Mouse (Mus musculus): ENCODE results near the gene Thumpd3. TPM values are rescaled to one million over a fixed set of nuclear protein-coding genes. Genes with fewer than 3 reads are reported as not detected.

Thumpd3 gene
- polyA plus RNA-seq, 1 experiment from 2014 or later: 57.1 TPM

DNA sequence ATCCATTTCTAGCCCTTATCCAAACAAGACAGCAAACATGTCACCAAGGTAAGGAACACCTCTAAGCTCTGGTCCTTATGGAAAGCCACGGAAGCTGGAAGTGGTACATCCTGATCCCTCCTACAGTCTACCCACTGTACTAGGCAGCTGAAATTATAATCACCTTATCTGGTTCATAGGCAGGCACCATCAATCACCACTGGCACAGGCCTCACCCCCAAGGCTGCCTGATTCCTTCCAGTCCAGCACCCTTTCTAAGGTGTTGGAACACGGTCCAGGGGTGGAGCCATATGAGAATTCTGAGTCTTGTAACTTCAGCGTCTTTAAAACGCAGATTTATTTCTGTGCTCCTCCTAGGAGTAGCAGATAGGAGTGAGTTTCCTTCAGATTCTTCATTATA lies 32.5 kb upstream of the Thumpd3 start:
- H3K4me2 ChIP-seq: no peak overlapping the region
- no peaks in the 10 kb centered on the region for H3K9me3 ChIP-seq (ENCODE audit: control insufficient read depth, low read length)
- H3K36me3 ChIP-seq (ENCODE audit: control insufficient read depth, insufficient read depth, low read length): no peaks in the 10 kb centered on the region
- H3K4me3 ChIP-seq (ENCODE audit: low read depth, low read length): no peak overlapping the region
- WGBS: 89% methylated on average over 4 of the region's 4 CpGs
- no peak overlapping the region for H3K9ac ChIP-seq (ENCODE audit: low read length)
- ATAC-seq (ENCODE audit: low FRiP score): no peak
- H3K4me1 ChIP-seq (ENCODE audit: control insufficient read depth, insufficient read depth, low read length): peaks cover 40% of the 10 kb centered on the region
- H3K27ac ChIP-seq (ENCODE audit: low read depth, low read length): peak overlapping the region; percentile 87
- DNase-seq (ENCODE audit: low spot score, missing footprints): no peak
- no peaks in the 10 kb centered on the region for H3K27me3 ChIP-seq (ENCODE audit: control insufficient read depth, insufficient read depth, low read length)

DNA sequence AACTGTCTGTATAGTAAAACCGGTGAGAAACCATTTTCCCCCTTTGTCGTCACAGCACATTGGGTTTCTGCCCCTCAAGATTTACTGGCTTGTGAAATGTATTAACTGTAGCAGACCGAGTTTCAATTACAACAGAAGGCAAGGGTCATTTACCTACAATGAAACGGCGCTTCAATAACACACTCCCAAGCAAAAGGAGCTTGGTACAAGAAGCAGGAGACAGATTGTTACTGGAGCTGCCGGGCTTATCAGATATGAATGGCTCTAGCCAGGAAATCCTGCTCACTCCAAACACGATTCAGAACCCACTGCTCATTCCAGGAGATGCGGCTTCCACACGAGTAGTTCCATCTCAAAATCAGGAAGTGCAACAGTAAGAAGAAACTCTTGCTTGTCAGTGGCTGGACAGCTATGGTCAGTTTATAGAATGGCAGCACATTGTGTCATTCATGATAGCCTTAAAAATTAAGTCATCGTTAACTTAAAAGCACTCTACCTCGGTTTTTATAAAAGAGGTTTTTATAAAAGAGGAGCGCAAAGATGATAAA lies 28.5 kb upstream of the Thumpd3 start:
- no peaks in the 10 kb centered on the region for H3K9me3 ChIP-seq (ENCODE audit: control insufficient read depth, low read length)
- no peak overlapping the region for H3K4me2 ChIP-seq
- ATAC-seq (ENCODE audit: low FRiP score): no peak
- H3K27me3 ChIP-seq (ENCODE audit: control insufficient read depth, insufficient read depth, low read length): no peaks in the 10 kb centered on the region
- no peak overlapping the region for H3K9ac ChIP-seq (ENCODE audit: low read length)
- 58% methylated on average over 12 of the region's 12 CpGs for WGBS
- H3K4me3 ChIP-seq (ENCODE audit: low read depth, low read length): no peak overlapping the region
- H3K27ac ChIP-seq (ENCODE audit: low read depth, low read length): no peak overlapping the region; the same call in 1 of the 2 replicates
- DNase-seq (ENCODE audit: low spot score, missing footprints): no peak
- H3K4me1 ChIP-seq (ENCODE audit: control insufficient read depth, insufficient read depth, low read length): peaks cover 27% of the 10 kb centered on the region
- no peaks in the 10 kb centered on the region for H3K36me3 ChIP-seq (ENCODE audit: control insufficient read depth, insufficient read depth, low read length)

DNA sequence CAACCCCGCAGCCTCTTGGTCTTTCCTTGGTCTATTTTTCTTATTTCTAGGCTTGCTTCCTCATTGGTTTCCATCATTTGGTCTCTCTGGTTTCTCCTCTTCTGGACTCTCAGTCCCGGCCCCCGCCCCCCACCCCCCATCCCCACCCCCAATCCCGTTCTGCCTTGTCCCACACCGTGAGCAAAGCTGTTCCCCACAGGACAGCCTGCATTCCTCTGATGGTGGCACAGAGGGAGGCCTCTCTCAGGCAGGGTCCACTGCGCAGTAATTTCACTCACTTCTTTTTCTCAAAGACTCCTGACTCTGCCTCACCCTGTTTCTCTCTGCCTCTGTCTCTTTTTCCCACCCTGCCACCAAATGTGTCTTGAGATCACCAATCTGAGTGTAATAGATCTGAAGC lies 27.9 kb upstream of the Thumpd3 start:
- peaks cover 21% of the 10 kb centered on the region for H3K4me1 ChIP-seq (ENCODE audit: control insufficient read depth, insufficient read depth, low read length)
- ATAC-seq (ENCODE audit: low FRiP score) (no peak), DNase-seq (ENCODE audit: low spot score, missing footprints) (no peak)
- no peaks in the 10 kb centered on the region for H3K9me3 ChIP-seq (ENCODE audit: control insufficient read depth, low read length)
- H3K9ac ChIP-seq (ENCODE audit: low read length): no peak overlapping the region
- no peak overlapping the region for H3K27ac ChIP-seq (ENCODE audit: low read depth, low read length)
- no peaks in the 10 kb centered on the region for H3K27me3 ChIP-seq (ENCODE audit: control insufficient read depth, insufficient read depth, low read length)
- no peaks in the 10 kb centered on the region for H3K36me3 ChIP-seq (ENCODE audit: control insufficient read depth, insufficient read depth, low read length)
- WGBS: 34% methylated on average over 6 of the region's 6 CpGs
- H3K4me3 ChIP-seq (ENCODE audit: low read depth, low read length): no peak overlapping the region
- H3K4me2 ChIP-seq: no peak overlapping the region

DNA sequence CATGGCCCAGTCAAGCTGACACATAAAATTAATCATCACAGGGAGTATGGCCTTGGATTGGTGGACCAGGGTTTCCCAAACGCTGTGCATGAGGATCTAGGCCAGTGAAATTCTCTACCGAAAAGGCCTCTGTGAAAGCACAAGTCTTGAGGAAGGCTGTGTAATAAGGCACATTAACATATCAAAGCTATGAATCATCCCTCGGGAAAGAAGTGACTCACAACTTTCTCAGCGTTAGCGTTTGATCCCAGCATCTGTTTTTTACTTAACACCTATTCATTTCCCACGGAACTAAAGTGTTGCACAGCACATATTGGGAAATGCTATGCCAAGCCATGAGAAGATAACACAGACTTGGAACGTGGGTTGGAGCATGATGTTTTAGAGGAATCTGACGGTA lies 21.2 kb upstream of the Thumpd3 start:
- H3K4me3 ChIP-seq (ENCODE audit: low read depth, low read length): no peak overlapping the region
- H3K27ac ChIP-seq (ENCODE audit: low read depth, low read length): peak overlapping the region; percentile 12; the same call in 1 of the 2 replicates
- H3K36me3 ChIP-seq (ENCODE audit: control insufficient read depth, insufficient read depth, low read length): no peaks in the 10 kb centered on the region
- H3K4me1 ChIP-seq (ENCODE audit: control insufficient read depth, insufficient read depth, low read length): peaks cover 20% of the 10 kb centered on the region
- no peak for ATAC-seq (ENCODE audit: low FRiP score)
- H3K27me3 ChIP-seq (ENCODE audit: control insufficient read depth, insufficient read depth, low read length): no peaks in the 10 kb centered on the region
- WGBS: 19% methylated on average over 8 of the region's 8 CpGs
- H3K9me3 ChIP-seq (ENCODE audit: control insufficient read depth, low read length): no peaks in the 10 kb centered on the region
- DNase-seq (ENCODE audit: low spot score, missing footprints): peak; percentile 90
- no peak overlapping the region for H3K9ac ChIP-seq (ENCODE audit: low read length)
- H3K4me2 ChIP-seq: no peak overlapping the region

DNA sequence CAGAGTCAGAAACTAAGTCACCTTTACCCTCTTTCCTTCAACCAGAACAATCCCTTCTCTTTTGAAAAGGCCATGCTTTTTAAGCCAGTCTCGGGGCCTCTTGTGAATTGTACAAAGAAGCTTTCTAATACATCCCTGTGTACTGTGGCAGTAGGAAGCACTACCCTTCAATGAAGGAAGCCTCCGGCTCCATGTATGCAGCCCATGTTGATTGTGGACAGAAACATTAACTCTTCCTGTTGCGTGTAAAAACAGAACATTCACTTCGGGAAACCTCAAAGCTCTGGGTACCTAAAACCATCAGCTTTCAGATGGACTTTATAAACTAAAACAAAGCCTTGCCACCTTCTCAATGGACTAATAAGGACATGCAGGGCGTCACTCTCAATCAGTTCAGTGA lies 20.3 kb upstream of the Thumpd3 start:
- H3K27me3 ChIP-seq (ENCODE audit: control insufficient read depth, insufficient read depth, low read length): no peaks in the 10 kb centered on the region
- ATAC-seq (ENCODE audit: low FRiP score) (peak; percentile 33; the same call in 1 of the 2 replicates), DNase-seq (ENCODE audit: low spot score, missing footprints) (peak; percentile 90)
- 33% methylated on average over 5 of the region's 5 CpGs for WGBS
- peak overlapping the region; percentile 68 for H3K27ac ChIP-seq (ENCODE audit: low read depth, low read length)
- no peaks in the 10 kb centered on the region for H3K36me3 ChIP-seq (ENCODE audit: control insufficient read depth, insufficient read depth, low read length)
- H3K9me3 ChIP-seq (ENCODE audit: control insufficient read depth, low read length): no peaks in the 10 kb centered on the region
- H3K4me2 ChIP-seq: no peak overlapping the region
- no peak overlapping the region for H3K9ac ChIP-seq (ENCODE audit: low read length)
- H3K4me3 ChIP-seq (ENCODE audit: low read depth, low read length): no peak overlapping the region
- peaks cover 20% of the 10 kb centered on the region for H3K4me1 ChIP-seq (ENCODE audit: control insufficient read depth, insufficient read depth, low read length)

DNA sequence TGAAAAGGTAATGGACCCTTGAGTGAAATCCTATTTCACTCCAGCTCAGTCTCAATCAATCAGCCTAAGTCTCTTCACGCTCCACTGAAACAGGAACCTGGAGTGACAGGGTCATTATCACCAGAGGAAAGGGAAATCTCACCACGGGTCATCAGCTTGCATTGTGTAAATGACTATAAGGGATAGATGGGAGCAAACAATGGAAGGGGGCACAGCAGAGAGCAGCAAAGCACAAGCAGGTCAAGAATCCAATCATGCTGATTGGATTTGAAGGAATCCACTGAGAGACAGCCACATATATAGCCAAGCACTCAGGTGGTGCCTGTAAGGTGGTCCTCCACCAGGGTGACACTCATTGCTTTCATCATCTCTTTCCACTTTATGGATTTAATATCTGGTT lies 18.6 kb upstream of the Thumpd3 start:
- H3K4me2 ChIP-seq: no peak overlapping the region
- peak; percentile 76 for ATAC-seq (ENCODE audit: low FRiP score)
- whole genome bisulfite sequencing: 2% methylated on average over 2 of the region's 2 CpGs
- H3K36me3 ChIP-seq (ENCODE audit: control insufficient read depth, insufficient read depth, low read length): no peaks in the 10 kb centered on the region
- H3K4me1 ChIP-seq (ENCODE audit: control insufficient read depth, insufficient read depth, low read length): peaks cover 20% of the 10 kb centered on the region
- no peak overlapping the region for H3K4me3 ChIP-seq (ENCODE audit: low read depth, low read length)
- H3K9ac ChIP-seq (ENCODE audit: low read length): no peak overlapping the region
- H3K27me3 ChIP-seq (ENCODE audit: control insufficient read depth, insufficient read depth, low read length): no peaks in the 10 kb centered on the region
- no peak overlapping the region for H3K27ac ChIP-seq (ENCODE audit: low read depth, low read length)
- DNase-seq (ENCODE audit: low spot score, missing footprints): no peak
- no peaks in the 10 kb centered on the region for H3K9me3 ChIP-seq (ENCODE audit: control insufficient read depth, low read length)

DNA sequence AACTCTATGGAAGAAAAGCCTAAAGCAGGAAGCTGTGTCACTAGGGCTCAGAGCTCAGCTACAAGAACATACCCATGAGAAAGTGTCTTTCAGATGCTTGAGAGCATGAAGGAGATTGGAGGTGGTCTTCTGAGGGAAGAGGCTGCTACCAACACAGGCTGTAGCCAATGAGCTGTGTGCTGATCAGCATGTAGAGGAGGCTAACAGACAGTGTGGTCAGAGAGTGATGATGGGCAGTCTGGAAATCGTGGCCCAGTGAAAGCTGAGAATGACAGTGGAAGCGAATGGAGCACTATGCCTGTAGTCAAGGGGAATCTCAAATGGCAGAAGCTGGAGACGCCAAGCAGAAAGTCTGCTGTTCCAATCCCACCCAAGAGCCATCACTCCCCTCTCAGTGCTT lies 17.0 kb upstream of the Thumpd3 start:
- Histone ChIP-seq H3K4me1 (ENCODE audit: control insufficient read depth, insufficient read depth, low read length) (peaks cover 20% of the 10 kb centered on the region), H3K36me3 (ENCODE audit: control insufficient read depth, insufficient read depth, low read length) (no peaks in the 10 kb centered on the region), H3K4me3 (ENCODE audit: low read depth, low read length) (no peak overlapping the region), H3K9me3 (ENCODE audit: control insufficient read depth, low read length) (no peaks in the 10 kb centered on the region), H3K27me3 (ENCODE audit: control insufficient read depth, insufficient read depth, low read length) (no peaks in the 10 kb centered on the region), H3K27ac (ENCODE audit: low read depth, low read length) (no peak overlapping the region), H3K4me2 (no peak overlapping the region), H3K9ac (ENCODE audit: low read length) (no peak overlapping the region)
- no peak for ATAC-seq (ENCODE audit: low FRiP score)
- DNase-seq (ENCODE audit: low spot score, missing footprints): no peak
- WGBS: 80% methylated on average over 3 of the region's 3 CpGs

DNA sequence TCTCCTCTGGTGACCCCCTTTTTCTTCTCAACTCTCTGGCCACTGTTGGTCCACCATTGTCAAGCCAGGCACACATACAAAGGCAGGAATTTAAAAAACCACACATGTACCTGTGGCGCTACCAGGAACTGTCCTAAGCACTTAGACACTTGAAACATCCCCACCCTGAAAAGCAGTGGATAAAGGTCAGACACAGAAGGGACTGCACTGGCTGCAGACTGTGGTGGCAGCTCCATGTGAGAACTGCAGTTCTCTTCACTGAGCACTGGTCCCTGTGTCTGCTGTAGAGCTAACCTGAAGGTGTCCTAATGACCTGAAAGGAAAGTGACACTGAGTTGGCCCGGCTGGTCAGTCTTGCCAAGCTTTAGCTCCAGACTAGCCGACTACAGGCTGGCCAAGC lies 15.5 kb upstream of the Thumpd3 start:
- ATAC-seq (ENCODE audit: low FRiP score) (no peak), DNase-seq (ENCODE audit: low spot score, missing footprints) (no peak)
- H3K9ac ChIP-seq (ENCODE audit: low read length): no peak overlapping the region
- no peaks in the 10 kb centered on the region for H3K9me3 ChIP-seq (ENCODE audit: control insufficient read depth, low read length)
- H3K4me2 ChIP-seq: no peak overlapping the region
- H3K4me1 ChIP-seq (ENCODE audit: control insufficient read depth, insufficient read depth, low read length): peaks cover 11% of the 10 kb centered on the region
- no peaks in the 10 kb centered on the region for H3K27me3 ChIP-seq (ENCODE audit: control insufficient read depth, insufficient read depth, low read length)
- no peaks in the 10 kb centered on the region for H3K36me3 ChIP-seq (ENCODE audit: control insufficient read depth, insufficient read depth, low read length)
- no peak overlapping the region for H3K27ac ChIP-seq (ENCODE audit: low read depth, low read length)
- WGBS: 91% methylated on average over 3 of the region's 3 CpGs
- H3K4me3 ChIP-seq (ENCODE audit: low read depth, low read length): no peak overlapping the region

DNA sequence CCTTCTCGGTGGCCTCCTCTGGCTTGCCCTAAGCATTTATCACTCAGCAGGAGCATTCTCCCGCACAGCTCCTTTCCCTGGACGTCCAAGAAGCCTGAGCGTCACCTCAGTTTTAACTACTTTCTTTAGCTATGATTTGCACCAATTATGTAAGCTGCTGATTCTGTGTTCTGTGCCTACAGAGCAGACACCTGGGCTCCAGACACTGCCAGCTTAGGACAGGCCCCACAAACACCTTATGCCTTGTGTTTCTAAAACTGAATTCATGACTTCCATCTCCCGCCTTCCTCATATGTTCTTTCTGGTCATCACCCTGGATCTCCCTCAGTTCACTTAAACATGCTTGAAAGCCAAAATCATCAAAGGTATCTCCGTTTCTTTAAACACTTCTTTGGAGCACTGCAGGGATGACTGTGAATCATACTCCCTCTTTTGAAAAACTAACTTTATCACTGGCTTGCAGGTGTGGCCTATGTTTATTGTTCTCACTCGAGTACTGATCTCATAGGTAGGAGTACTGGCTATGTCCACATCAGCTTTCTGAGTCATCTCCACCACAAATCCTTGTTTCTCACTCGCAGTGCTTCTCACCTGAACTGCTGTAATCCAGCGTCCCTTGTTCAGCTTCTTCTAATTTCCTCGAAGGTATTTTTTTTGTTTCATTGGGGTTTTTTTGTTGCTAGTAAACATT lies 14.9 kb upstream of the Thumpd3 start:
- no peak overlapping the region for H3K4me3 ChIP-seq (ENCODE audit: low read depth, low read length)
- DNase-seq (ENCODE audit: low spot score, missing footprints) (peak; percentile 69), ATAC-seq (ENCODE audit: low FRiP score) (no peak)
- 83% methylated on average over 10 of the region's 10 CpGs for WGBS
- H3K36me3 ChIP-seq (ENCODE audit: control insufficient read depth, insufficient read depth, low read length): no peaks in the 10 kb centered on the region
- H3K4me2 ChIP-seq: no peak overlapping the region
- no peak overlapping the region for H3K9ac ChIP-seq (ENCODE audit: low read length)
- H3K4me1 ChIP-seq (ENCODE audit: control insufficient read depth, insufficient read depth, low read length): peaks cover 5% of the 10 kb centered on the region; the same call in 1 of the 2 replicates
- no peak overlapping the region for H3K27ac ChIP-seq (ENCODE audit: low read depth, low read length)
- no peaks in the 10 kb centered on the region for H3K27me3 ChIP-seq (ENCODE audit: control insufficient read depth, insufficient read depth, low read length)
- no peaks in the 10 kb centered on the region for H3K9me3 ChIP-seq (ENCODE audit: control insufficient read depth, low read length)
